Mouse (Mus musculus) lung, adult 2 months (tissue): ENCODE results near the gene Fbxl16. TPM values are rescaled to one million over a fixed set of nuclear protein-coding genes. Genes with fewer than 3 reads are reported as not detected.

Source experiments
- DNase-seq: peaks from one replicate; pipeline ENCODE4 v3.0.0; 2022
- H3K4me1 ChIP-seq: fragments of 200-500 bp; 2 replicates; pipeline ENCODE4 v1.6.1; 2011; ENCODE audit warnings: low read length; ENCODE audit not compliant: control insufficient read depth, insufficient read depth
- H3K4me3 ChIP-seq: fragments of 200-500 bp; replicated peaks from 2 replicates; pipeline ENCODE3; 2011; ENCODE audit warnings: low read depth, mild to moderate bottlenecking, control low read depth, low read length; ENCODE audit errors: extremely low read depth
- CTCF ChIP-seq: fragments of 200-500 bp; IDR thresholded peaks from 2 replicates; pipeline ENCODE4 v1.5.1; 2011; ENCODE audit warnings: mild to moderate bottlenecking, low read length, control low read depth; ENCODE audit not compliant: insufficient read depth
- POLR2A ChIP-seq: fragments of 200-500 bp; IDR thresholded peaks from 2 replicates; pipeline ENCODE4 v1.6.1; 2011; ENCODE audit warnings: low read depth, mild to moderate bottlenecking, control low read depth, low read length, borderline replicate concordance; ENCODE audit errors: extremely low read depth
- WGBS: fragments of 180-500 bp; shearing (Covaris S2); methylation state at CpG from one replicate; pipeline ENCODE4 v1.1.7; 2018; 5-methylcytosine and 5-hydroxymethylcytosine counted together
- polyA plus RNA-seq: library from polyadenylated mRNA; depleted of rRNA; stranded (reverse); fragments of >200 nt; gene quantifications from 2 replicates; pipeline ENCODE4 v1.2.3, GENCODE M21; 2012

Fbxl16 gene
- polyA plus RNA-seq, 1 experiment, result 5.0 TPM

GRCm38 (mm10) chr17:25781339-25781738, 27.5 kb upstream of the Fbxl16 start:
- TF ChIP-seq POLR2A, result no peak
- no peak for TF ChIP-seq CTCF
- DNase-seq, result no peak
- WGBS, result 74% methylated on average over 6 of the region's 6 CpGs
- 0 out of 2 replicates have a peak, but pooled peaks cover 5% of the 10 kb centered on the region for H3K4me1 ChIP-seq
- H3K4me3 ChIP-seq, result no peak overlapping the region

DNA sequence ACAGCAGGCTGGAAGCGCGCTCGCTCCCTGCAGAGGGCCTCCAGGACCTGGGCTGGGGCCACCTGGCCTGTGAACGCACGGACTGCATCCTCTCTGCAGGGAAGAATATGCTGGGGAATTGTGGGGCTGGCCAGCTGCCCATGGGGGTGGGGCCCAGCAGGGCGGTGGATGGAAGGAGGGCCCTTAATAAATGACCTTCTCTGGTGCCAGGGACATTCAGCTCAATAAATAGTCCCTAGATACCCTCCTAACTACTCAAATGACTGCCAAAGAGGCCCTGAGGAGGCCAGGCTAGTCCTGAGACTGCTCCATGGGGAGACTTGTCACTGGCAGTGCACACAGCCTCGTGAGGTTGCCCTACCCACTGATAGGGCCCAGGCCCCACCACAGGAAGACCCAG, 25.8 kb upstream of the Fbxl16 start:
- WGBS, result 63% methylated on average over 7 of the region's 7 CpGs
- Histone ChIP-seq H3K4me3 (no peak overlapping the region), H3K4me1 (0 out of 2 replicates have a peak, but pooled peaks cover 5% of the 10 kb centered on the region)
- no peak for TF ChIP-seq CTCF
- TF ChIP-seq POLR2A, result no peak
- no peak for DNase-seq

DNA sequence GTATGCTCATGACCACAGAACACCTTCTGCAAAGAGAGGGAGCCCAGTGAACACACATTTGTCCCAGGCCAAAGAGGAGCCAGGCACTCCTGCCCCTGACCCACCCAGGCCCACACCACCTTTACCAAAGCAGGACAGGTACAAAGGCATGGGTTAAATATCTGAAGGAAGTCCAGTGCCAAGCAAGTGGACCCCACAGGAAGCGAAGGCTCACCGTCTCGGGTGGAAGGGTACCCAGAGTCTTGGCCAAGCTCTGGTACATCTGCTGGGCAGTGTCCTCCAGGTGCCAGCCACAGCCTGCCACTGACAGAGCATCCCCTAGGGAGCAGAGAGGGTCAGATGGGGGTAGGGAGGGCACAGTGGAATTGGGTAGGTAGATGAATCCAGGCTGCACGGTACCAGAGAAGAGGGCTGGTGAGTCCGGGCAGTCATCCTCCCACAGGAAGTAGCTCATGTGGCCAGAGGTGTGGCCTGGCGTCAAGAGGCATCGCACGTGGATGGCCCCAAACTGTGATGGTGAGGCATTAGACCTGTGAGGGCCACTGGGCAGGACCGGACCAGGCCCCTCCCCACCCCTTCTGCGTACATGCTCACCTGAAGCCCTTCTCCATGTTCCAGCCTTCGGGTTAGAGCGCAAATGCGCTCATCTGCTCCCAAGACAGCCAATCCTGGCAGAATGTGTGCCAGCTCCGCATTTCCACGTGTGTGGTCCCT, 24.9 kb upstream of the Fbxl16 start:
- WGBS, result 62% methylated on average over 15 of the region's 15 CpGs
- no peak for DNase-seq
- TF ChIP-seq POLR2A, result no peak
- no peak for TF ChIP-seq CTCF
- Histone ChIP-seq H3K4me1 (0 out of 2 replicates have a peak, but pooled peaks cover 5% of the 10 kb centered on the region), H3K4me3 (no peak overlapping the region)

- DNase-seq, result peak; percentile 95
- 0 out of 2 replicates have a peak, but pooled peaks cover 5% of the 10 kb centered on the region for H3K4me1 ChIP-seq
- peak within 1 kb of the TSS; percentile 70 for H3K4me3 ChIP-seq
- WGBS, result under 1% methylated on average over 23 of the region's 23 CpGs
- TF ChIP-seq POLR2A (peak; percentile 85; the same call in 1 of the 2 replicates), CTCF (no peak)
These were observed 23.6 kb upstream of the Fbxl16 start, which contains the start of gene Haghl for GRCm38 (mm10) chr17:25785281-25785745. Gene Haghl, minus strand, starts transcription at chr17:25785673.

DNA sequence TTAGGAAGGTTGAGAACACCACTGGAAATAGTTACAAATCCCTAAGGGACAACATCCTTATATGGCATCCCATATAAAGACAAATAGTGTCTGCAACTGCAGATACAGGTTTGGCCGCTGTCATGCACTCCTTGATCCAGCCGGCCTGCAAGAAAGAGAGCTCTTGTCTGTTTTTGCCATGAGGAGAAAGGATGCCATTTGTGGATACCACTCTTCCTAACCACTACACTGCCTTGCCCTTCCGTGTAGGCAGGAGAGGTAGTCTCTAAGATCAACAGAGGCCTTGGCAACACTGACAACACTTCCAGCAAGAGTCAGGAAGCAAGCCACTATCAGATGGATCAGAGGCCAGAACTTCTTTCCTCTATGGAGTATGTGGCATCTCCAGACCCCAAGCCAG, 22.6 kb upstream of the Fbxl16 start, which contains the start of gene Ccdc78:
Ccdc78 (plus strand) TSS at position 301 of the 400 bp plus-strand sequence.
- Histone ChIP-seq H3K4me3 (peak within 1 kb of the TSS; percentile 70), H3K4me1 (peaks cover 6% of the 10 kb centered on the region; the same call in 1 of the 2 replicates)
- TF ChIP-seq CTCF, result no peak
- no peak for TF ChIP-seq POLR2A
- 63% methylated on average over 3 of the region's 3 CpGs for WGBS
- DNase-seq, result no peak

GRCm38 (mm10) chr17:25786781-25787504, 21.9 kb upstream of the Fbxl16 start:
- H3K4me1 ChIP-seq, result peaks cover 8% of the 10 kb centered on the region; the same call in 1 of the 2 replicates
- no peak for TF ChIP-seq POLR2A
- no peak for TF ChIP-seq CTCF
- WGBS, result 88% methylated on average over 9 of the region's 9 CpGs
- no peak for DNase-seq
- H3K4me3 ChIP-seq, result no peak overlapping the region

GRCm38 (mm10) chr17:25791320-25791842, 17.5 kb upstream of the Fbxl16 start:
- TF ChIP-seq CTCF, result no peak
- peak; percentile 5; the same call in 1 of the 2 replicates for TF ChIP-seq POLR2A
- peaks cover 10% of the 10 kb centered on the region for H3K4me1 ChIP-seq
- 22% methylated on average over 19 of the region's 19 CpGs for WGBS

DNA sequence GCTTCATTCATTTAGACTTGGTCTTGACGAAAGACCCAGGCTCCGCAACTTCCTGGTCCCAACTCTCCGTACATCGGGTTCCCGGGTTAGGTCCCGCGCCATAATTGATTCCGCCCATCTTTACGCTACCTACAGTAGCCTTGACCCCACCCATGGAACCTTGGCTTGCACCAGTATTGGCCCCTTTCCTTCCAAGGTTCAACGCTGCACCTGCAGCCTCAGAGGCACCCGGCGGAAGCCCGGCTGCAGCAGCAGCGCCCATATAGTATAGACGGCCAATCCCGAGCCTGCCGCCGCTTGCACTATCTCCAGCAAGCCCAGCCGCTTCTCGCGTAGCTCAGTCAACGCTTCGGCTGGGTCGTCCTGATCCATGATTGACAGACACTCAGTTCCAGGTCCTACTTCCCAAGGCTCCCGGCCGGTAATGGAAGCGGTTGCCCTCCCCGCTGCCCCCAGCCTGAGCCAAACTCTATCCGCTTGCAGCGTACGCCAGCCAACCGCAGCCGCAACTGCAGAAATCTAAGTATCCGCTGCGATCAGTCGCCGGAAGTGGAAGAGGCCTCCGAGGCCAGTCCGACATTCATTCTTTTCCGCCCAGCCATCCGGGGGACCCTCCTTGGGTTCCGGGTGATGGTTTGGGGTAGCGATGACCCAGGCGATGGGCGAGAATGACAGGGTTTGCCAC, 16.9 kb upstream of the Fbxl16 start:
- TF ChIP-seq POLR2A (peak; percentile 73; the same call in 1 of the 2 replicates), CTCF (no peak)
- peaks cover 11% of the 10 kb centered on the region for H3K4me1 ChIP-seq
- peak; percentile 87 for DNase-seq
- peak overlapping the region; percentile 62 for H3K4me3 ChIP-seq
- WGBS, result under 1% methylated on average over 45 of the region's 45 CpGs

More at GRCm38 (mm10) chr17:25791320-25791842, 17.5 kb upstream of the Fbxl16 start:
- no peak for DNase-seq
- peak overlapping the region; percentile 62 for H3K4me3 ChIP-seq

GRCm38 (mm10) chr17:25792615-25793014, 16.3 kb upstream of the Fbxl16 start, which contains the start of gene Fam173a:
Gene Fam173a, minus strand, starts transcription at chr17:25792901.
- peak within 1 kb of the TSS; percentile 62 for H3K4me3 ChIP-seq
- peaks cover 14% of the 10 kb centered on the region for H3K4me1 ChIP-seq
- 1% methylated on average over 14 of the region's 14 CpGs for WGBS
- DNase-seq, result peak; percentile 60
- TF ChIP-seq POLR2A (0 out of 2 replicates have a peak, but pooled peaks have one; percentile 22), CTCF (no peak)
